Mouse (Mus musculus) adipocyte (in vitro differentiated cells): Measurements from ENCODE around the gene Cd300a.

Experiments
- DNase-seq: peaks from one replicate; pipeline ENCODE4 v3.0.0-alpha.2; 2016; ENCODE audit warnings: low spot score

Cd300a gene

DNA sequence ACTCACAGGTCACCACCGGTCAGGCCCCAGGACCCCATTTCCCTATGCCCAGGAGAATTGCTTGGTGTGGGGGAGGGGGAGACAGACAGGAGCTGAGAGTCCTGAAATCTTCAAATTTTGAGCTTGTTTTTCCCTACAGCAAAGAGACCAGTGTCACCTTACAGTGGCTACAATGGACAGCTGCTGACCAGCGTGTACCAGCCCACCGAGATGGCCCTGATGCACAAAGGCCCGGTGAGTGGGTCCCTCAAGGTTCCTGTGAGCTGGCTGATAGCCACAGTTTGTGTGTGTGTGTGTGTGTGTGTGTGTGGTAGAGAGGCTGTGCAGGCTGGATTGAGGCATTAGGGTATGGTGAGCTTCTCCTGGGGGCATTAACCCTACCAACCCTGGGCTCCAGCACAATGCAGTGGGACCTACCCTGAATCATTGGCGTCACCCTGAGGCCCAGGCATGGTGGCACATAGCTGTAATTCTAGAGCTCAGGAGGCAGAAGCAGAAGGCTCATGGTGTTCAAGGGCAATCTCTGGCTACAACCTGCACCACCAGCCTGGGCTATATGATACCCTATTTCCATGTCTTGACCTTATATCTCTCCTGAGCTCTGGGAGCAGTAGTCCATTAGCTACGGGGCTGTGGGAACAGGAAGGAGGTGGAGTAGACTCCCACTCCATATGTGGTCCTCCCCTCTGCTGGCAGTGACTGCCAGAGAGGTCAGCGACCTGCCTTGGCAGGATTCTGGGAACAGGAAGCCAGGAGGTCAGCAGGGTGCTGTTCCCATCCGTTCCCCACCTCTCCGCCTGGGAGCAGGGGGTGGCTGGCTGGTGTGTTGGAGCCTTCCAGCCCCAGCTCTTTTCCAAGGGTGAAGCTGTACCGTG lies 23.1 kb upstream of the Cd300a start:
- peak; percentile 20 for DNase-seq

DNA sequence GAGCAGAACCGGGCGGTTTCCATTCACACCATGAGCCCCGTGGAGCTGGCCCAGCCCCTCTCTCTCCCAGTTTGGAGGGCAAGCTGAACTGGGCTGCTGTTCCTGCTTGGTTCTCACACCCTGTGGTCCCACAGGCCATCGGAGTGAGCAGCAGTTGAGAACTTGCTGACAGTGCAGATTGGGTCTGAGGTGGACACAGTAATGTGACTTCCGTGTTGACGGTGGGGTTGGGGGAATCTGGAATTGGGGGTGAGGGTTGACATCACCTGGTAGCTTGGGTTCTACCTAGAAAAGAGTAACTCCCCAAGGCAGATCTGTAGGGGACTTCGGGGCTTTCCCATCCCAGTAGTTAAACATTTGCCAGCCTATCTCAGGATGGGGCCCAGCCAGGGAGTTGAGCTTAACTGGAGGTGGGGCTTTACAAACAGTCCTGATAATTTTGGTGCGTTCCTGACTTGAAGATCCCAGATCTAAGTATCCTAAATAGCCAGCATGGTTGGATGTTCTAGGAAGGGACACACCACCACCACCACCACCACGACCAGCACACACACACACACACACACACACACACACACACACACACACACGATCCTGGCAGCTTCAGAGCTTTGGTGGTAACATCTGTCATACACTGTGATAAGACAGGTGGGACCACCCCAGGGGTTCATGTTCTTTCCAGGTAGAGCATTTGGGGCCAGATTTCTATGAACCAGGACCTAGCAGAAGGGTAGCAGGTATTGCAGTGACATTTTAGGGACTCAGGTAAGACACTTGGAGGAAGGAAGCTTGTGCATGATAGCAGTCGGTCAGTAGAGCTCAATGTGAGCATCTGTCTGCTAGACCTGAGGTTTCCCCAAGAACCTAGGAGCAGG lies 22.2 kb upstream of the Cd300a start:
- no peak for DNase-seq

DNA sequence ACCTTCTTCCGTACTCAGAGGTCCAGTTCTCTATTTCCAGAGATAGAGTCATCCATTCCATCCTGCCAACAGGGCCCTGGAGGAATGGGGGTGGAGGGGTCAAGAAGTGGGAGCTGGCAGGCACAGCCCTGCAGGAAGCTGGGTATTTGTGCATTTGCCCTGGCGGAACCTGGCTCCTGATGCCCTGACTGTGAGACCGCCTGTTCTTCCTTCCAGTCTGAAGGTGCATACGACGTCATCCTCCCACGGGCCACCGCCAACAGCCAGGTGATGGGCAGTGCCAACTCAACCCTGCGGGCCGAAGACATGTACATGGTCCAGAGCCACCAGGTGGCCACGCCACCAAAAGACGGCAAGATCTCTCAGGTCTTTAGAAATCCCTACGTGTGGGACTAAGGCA lies 21.6 kb upstream of the Cd300a start:
- no peak for DNase-seq

DNA sequence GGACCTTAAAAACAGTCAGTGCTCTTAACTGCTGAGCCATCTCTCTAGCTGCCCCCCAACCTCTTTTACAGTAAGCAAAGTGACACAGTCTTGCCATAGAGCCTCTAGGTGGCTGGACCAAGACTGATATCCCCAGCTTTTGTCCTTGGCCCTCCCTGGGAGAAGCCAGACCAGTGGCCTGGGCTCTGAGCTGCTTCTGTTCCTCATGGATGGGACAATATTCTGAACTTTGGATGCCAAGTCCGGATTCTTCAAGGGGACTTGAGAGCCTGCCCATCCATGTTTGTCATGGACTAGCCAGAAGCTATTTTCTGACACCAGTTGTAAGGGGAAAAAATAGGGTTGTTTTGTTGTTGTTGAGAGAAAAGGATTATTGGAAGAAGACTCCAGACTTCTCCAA lies 20.1 kb upstream of the Cd300a start:
- no peak for DNase-seq

DNA sequence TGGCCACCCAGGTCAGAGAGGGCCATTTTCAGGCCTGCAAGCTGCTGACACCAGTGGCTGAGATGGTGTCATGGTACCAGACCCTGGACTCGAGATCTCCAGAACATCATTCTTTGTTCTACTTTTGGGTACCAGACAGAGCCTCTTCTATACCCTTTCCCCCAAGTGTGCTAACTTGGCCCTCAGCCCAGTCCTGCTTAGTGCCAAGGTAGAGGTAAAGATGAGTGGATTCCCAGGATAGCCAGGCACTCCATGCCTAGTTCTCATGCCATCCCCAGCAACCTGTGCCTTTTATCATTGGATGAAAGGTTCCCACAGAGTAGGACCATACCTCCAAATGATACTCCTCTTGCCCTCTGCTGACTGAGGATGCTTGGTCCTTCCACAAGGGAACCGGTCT lies 18.3 kb upstream of the Cd300a start:
- DNase-seq = no peak

DNA sequence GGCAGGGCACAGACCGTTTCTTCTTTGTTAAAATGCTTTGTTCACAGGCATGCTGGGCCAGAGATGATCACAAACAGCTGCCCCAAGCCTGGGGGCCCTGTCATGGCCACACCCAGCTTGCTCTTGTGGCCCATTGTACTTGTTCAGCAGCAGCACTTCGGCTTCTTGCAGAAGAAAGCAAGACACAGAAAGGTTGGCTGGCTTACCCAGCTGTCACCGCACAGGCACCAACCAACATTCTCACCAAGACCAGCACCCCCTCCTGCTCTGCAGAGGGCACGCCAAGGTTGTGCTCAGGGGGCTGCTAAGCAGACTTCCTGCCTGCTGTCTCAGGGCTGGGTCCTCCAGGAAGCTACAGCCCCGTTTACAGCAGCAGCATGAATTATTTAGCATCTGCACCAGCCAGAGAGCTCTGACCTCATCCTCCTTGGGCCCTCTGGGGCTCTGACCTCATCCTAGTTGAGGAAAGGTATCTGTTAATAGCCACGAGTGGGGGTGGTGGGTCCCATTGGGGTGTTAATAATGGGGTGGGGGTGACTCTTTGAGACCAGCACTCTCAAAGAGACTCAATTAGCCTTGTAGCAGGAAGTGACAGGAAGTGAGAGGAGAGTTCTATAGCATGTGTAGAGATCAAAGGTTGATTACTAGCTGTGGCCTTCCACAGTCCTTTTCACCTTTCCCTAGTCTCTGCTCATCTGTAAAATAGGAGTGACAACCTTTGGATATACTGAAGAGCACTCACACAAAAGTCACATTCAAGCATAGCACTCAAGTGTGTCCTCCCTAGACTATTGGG lies 16.6 kb upstream of the Cd300a start:
- DNase-seq = no peak

DNA sequence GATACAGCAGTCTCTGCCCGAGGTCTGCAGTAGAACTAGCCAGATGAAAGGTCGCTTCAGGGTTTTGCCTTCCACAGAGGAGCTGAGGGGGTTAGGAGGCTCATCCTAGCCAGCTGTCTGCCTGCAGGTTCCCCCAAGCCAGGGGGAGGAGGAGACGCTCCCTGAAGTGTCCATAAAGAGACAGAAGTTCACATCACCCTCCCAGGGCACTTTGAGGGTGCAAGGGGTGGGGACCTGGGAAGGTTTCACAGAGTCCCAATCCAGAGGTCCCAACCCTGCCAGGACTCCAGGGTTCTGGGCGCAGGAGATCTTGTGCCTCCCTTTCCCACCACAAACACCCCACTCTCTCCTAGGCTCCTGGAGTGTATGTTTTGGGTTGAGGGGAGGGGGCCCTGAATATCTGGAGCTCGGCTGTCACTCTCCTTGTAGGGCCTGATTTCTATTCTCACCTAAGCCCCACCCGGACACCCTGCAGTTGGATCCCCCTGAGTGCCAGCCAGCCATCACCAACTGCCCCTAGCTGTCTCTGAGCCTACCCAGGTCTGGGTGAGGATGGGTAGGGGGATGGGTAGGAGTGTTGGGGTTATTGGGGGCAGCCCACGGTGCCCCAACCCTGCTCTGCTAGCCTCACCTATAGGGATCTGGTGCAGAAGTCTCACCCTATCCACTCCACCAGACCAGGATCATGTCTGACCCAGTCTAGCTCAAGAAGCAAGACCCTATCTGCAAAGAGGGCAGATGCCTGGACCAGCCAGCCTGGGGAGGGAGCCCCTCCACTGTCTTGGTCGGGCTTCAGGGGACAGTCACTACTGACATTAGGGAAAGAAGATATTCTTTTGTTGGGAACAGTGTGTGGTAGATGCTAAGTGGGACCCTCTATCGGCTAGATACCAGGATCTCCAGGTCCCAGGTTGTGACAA lies 15.4 kb upstream of the Cd300a start:
- DNase-seq = no peak

DNA sequence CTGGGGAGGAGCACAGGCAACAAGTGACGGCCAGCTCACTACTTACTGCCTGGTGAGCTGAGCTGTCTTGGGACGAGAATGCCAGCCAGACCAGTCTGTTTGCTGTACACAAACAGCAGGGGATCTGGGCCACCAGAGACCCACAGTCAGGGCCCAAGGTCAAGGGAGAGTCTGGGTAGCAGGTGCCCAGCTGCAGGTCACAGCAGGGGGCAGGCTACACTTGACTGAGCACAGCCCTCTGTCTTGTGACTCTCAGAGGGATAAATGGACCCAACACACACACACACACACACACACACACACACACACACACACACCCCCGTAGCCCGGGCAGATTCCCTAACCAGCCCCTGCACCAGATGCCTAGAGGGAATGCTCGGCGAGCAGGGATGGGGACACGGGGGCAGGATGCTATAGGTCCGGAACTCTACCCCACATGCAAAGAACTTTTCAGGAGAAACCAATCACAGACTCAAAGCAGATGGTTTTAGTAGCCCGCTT lies 14.5 kb upstream of the Cd300a start:
- no peak for DNase-seq

DNA sequence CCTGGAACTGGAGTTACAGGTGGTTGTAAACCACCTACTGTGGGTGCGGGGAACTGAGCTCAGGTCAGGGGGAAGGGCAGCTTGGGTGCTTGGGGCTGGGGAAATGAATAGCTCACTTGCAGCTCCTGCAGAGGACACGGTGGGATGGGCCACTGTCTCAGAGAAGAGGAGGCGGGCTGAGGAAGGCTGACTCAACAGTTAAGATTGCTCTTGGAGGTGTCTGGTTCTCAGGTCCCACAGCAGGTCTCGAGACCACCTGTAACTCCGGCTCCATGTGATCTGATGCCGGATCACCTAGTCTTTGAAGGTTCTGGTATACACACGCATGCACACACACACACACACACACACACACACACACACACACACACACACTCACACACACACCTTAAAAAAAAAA lies 13.7 kb upstream of the Cd300a start:
- DNase-seq = no peak

DNA sequence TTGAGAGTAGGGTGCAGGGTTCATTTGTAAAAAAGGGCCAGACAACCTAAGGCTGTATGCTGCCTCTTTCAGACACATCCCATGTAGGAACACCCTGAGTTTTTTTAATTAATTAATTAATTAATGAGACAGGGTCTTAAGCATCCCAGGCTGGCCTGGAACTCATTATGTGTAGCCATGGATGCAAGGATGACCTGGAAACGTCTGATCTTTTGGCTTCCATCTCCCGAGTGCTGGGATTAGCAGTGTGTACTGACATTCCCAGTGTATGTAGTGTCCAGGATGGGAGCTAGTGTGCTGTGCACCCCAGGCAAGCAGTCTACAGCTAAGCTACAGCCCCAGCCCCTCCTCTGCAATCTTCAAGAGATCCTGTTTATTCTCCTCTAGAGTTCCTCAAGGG lies 13.2 kb upstream of the Cd300a start:
- DNase-seq = no peak

DNA sequence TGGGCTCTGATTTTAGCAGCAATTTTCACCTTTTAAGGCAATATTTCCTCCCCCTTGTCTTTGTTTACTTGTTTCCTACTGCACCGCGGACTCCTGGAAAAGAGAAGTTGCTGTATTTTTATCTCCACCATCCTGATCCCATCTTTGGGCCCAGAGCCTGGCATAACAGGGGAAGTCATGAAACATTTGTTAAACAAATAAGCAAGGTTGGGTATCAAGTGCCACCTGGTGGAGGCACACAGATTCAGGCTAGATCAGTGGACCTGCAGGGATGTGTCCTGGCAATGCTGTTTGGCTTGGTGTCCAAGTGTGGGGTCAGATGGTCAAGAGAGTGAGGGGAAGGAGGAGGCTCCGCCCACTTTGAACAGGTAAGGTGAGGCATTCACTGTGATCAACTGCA lies 12.7 kb upstream of the Cd300a start:
- DNase-seq = peak; percentile 63

DNA sequence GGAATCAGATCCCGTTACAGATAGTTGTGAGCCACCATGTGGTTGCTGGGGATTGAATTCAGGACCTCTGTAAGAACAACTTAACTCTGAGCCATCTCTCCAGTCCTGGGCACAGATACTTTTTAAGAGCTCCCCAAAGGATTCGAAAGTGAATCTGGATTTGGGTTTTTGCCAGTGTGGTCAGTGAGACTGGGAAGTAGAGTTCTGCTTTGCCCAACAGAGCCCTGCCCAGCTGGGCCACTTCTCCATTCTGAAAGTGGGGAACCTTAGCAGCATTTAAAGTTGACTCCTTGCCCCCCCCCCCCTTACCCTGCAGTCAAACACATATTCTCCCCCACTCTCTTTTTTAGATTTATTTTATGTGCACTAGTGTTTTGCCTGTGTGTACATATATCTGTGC lies 10.2 kb upstream of the Cd300a start:
- peak; percentile 24 for DNase-seq

DNA sequence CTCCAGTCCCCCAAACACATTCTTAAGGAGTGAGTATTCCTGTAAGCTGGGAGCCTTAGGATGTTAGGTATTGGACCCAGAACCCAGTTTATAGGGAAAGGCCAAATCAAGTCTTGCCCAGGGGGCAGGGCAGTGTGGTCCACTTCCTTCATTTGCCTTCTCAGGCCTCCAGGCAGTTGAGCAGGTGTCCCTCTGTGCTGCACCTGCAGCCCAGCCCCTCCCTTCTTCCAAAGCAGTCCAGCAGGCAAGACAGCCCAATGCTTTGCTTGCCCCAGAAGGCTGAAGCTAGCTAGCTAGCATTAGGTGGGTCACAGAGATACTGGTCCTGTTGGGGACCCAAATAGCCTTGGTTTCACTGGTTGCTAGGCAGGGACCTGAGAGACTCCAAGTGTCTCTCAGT lies 9.7 kb upstream of the Cd300a start:
- DNase-seq = no peak

DNA sequence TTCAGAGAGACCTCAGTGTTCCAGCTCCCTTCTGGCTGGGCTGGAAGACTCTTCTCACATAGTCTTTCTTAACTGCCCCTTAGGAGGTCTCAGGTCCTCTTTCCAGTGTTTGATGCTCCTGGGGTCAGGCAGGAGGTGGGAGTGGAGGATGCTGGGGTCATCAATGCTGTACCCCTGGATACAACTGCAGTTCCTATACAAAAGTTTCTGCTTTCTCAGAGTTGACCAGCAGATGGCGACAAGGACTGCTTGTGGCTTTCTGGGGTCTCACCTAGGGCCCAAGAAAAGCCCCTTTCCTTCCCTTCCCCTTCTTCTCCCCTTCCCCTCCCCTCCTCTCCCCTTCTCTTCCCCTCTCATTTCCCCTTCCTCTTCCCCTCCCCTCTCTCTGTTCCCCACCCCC lies 9.3 kb upstream of the Cd300a start:
- DNase-seq = peak; percentile 26

DNA sequence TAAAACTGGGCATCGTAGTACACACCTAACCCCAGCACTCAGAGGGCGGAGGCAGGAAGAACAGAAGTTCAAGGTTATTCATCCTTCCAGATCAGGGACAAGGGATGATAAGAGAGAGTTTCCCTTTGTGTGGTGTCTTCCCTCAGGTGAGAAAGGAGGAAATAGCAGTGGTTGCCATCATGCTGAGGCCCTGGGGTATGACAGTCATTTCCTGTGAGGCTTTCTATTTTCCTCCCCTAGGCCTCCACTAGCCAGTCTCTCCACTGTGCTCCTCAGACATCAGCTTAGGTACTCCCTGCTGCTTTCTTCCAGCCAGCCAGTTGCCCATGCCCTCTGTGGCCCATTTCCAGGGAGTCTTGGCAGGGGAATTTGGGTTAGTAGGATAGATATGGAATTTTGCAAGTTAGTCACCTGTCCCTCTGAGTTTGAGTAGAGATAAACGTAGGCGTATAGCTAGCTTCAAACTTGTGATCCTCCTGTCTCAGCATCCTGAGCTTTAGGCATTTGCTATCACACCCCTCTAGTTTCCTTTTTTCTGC lies 6.5 kb upstream of the Cd300a start:
- peak; percentile 45 for DNase-seq

DNA sequence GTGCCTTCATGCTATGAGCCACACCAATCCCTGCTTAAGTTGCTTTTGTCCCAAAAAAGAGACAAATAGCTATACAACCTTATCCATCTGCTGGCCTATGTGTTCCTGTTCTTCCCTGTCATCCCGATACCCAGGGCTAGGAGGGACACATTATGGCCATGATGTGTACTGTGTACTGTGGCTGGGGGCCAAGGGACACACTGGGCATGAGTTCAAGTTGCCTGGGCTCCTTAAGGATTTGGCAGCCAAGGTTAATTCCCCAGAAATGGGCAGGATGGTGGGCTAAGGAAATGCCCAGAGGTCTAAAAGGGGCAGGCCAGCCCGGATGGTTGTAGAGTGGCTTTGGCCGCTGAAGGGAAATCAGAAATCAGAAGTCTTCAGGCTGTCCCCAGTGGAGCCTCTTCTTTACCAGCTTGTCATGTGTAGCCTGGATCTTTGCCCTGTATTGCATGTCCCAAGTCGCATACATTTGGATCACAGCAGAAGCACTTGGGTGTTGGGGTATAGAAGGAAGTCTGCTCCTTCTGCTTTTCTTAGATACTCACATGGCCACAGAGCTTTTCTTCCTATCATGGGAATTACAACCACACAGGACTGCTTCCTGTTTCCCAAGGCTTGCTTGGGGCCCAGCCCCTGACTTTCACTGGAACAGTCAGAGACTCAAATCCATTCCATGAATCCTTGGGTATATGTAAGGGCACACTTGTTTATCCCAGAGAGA lies 5.3 kb upstream of the Cd300a start:
- DNase-seq = peak; percentile 52

DNA sequence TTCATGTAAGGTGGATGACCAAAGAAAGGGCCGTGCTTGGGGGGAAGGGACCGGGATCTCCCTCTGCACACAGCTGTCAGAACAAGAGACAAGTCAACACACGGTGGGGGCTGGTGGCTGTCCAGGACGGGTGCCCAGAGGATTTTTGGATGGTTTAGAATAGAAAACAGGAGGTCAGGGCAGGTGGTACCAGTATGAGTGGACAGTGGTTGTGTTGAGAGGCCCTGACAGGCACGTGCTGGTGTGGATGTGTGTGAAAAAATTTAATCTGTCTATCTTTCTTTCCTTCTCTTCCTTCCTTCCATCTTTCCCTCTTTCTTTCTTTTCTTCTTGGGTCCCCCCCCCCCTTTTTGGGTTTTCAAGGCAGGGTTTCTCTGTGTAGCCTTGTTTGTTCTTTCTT lies 701 bp downstream of the Cd300a start:
- no peak for DNase-seq

DNA sequence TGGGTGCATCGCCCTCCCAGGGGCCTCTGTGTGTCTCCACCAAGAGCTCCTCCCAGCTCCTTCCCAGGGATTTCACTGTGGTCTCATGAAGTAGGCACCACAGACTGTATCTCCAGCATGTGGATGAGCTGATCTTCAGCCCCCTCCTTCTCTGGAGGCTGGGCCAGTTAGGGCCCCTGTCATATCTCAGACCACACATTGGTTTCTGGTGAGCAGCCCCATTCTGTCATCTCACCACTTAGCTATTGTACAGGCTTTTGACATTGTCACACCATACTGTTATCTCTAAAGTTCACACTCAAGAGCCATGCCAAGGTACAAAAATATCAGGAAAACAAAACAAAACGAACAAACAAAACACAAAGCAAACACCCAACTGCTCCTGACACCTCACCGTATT lies 6.2 kb downstream of the Cd300a start:
- DNase-seq = no peak

DNA sequence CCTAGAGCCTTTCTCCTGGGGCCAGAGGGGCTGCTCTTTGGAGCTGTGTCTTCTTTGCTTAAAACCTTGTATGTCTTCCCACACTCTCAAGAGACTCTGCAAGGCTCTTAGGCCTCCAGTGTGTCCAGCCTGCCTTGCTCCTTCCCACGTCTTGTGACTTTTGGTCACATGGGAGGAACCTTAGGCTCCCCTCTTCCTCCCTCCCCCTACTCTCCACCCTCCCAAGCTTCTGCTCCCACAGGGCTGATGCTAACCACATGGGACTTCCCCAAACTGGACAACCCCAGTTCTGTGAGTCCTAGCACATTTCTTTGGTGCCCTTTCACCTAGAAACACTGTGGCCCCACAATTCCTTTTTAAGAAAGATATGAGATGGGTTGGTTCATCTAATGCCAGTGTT lies 8.2 kb downstream of the Cd300a start:
- peak; percentile 28 for DNase-seq

DNA sequence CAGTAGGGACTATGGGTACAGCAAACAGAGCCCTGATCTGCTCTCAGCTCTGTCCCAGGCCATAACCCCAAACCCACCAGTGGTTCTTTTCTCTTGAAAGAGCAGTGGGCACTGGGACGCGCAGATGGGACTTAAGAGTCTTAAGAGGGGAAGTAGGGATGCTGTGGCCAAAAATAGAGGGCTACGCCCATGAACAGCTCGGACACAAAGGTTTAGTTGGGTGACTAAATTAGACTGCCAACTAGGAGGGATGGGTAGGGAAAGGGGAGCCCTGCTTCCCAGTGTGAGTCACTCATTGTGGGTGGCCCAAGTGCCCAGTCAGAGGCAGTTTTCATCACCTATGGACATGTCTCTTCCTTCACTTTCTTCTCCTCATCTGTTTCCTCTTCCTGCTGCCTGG lies 13.4 kb downstream of the Cd300a start:
- no peak for DNase-seq
